Mouse (Mus musculus): ENCODE results near the gene Ndufs5. TPM values are rescaled to one million over a fixed set of nuclear protein-coding genes. Genes with fewer than 3 reads are reported as not detected.

The Ndufs5 gene
- total and polyA plus RNA-seq, 2 experiments from 2014 or later: 144 to 953 TPM

- Histone ChIP-seq H3K36me3 (replicated peaks; ENCODE audit: control insufficient read depth, insufficient read depth, low read length) (no peaks in the 10 kb centered on the region), H3K27me3 (ENCODE audit: control insufficient read depth, insufficient read depth, low read length) (no peaks in the 10 kb centered on the region), H3K4me1 (ENCODE audit: control insufficient read depth, insufficient read depth) (peaks cover 17% of the 10 kb centered on the region), H3K27ac (ENCODE audit: low read depth) (peak overlapping the region; percentile 99), H3K4me3 (ENCODE audit: low read depth, low read length) (peak overlapping the region; percentile 99), H3K4me2 (ENCODE audit: low read depth, low read length) (peak overlapping the region; percentile 97), H3K9ac (replicated peaks; ENCODE audit: low read depth, low read length) (peak overlapping the region; percentile 94), H3K9me3 (replicated peaks; ENCODE audit: control insufficient read depth, low read length) (no peaks in the 10 kb centered on the region)
- no peak for ATAC-seq (ENCODE audit: insufficient read depth, low read depth)
- under 1% methylated on average over 12 of the region's 12 CpGs for WGBS
- DNase-seq (ENCODE audit: low spot score): no peak
- TF ChIP-seq EP300 (IDR thresholded peaks at IDR 0.05; ENCODE audit: low read depth) (no peak), CTCF (IDR thresholded peaks at IDR 0.05; ENCODE audit: low read depth) (no peak)
Measured at GRCm38 (mm10) chr4:123663688-123663965, 54.4 kb downstream of the Ndufs5 start.

GRCm38 (mm10) chr4:123662914-123663687, 54.9 kb downstream of the Ndufs5 start:
- peak overlapping the region; percentile 97 for H3K4me2 ChIP-seq (ENCODE audit: low read depth, low read length)
- H3K4me1 ChIP-seq (ENCODE audit: control insufficient read depth, insufficient read depth): peaks cover 17% of the 10 kb centered on the region
- H3K36me3 ChIP-seq (replicated peaks; ENCODE audit: control insufficient read depth, insufficient read depth, low read length): no peaks in the 10 kb centered on the region
- peak overlapping the region; percentile 99 for H3K4me3 ChIP-seq (ENCODE audit: low read depth, low read length)
- peak overlapping the region; percentile 94 for H3K9ac ChIP-seq (replicated peaks; ENCODE audit: low read depth, low read length)
- DNase-seq (ENCODE audit: low spot score) (no peak), ATAC-seq (ENCODE audit: insufficient read depth, low read depth) (no peak)
- TF ChIP-seq CTCF (IDR thresholded peaks at IDR 0.05; ENCODE audit: low read depth) (no peak), EP300 (IDR thresholded peaks at IDR 0.05; ENCODE audit: low read depth) (no peak)
- 22% methylated on average over 15 of the region's 15 CpGs for WGBS
- peak overlapping the region; percentile 99 for H3K27ac ChIP-seq (ENCODE audit: low read depth)
- H3K27me3 ChIP-seq (ENCODE audit: control insufficient read depth, insufficient read depth, low read length): no peaks in the 10 kb centered on the region
- no peaks in the 10 kb centered on the region for H3K9me3 ChIP-seq (replicated peaks; ENCODE audit: control insufficient read depth, low read length)

Other genes starting within 250 kb of the Ndufs5 start
- gene Macf1, start 33.8 kb downstream of the Ndufs5 start, total RNA-seq (2014; rRNA removed; ENCODE audit: low replicate concordance): 236 and 250 TPM in 2 replicates
- 40.2 and 41.4 TPM in 2 replicates for gene Macf1, start 33.8 kb downstream of the Ndufs5 start, polyA plus RNA-seq (2015; fragmentation: Nextera tagmentation; extraction: Ambion mirVana)
- 33.5 and 65.5 TPM in 2 replicates for gene Akirin1, start 32.1 kb upstream of the Ndufs5 start, total RNA-seq (2014; rRNA removed; ENCODE audit: low replicate concordance)
- gene Akirin1, start 32.1 kb upstream of the Ndufs5 start, polyA plus RNA-seq (2015; fragmentation: Nextera tagmentation; extraction: Ambion mirVana): 43.4 and 54.2 TPM in 2 replicates
- 0.95 TPM in 1 of 2 replicates, not detected in the other for gene Rhbdl2, start 69.7 kb upstream of the Ndufs5 start, total RNA-seq (2014; rRNA removed; ENCODE audit: low replicate concordance)
- gene Rhbdl2, start 69.7 kb upstream of the Ndufs5 start, polyA plus RNA-seq (2015; fragmentation: Nextera tagmentation; extraction: Ambion mirVana): 0.81 and 1.1 TPM in 2 replicates
- gene 4933427I04Rik, start 141.5 kb upstream of the Ndufs5 start, total RNA-seq (2014; rRNA removed; ENCODE audit: low replicate concordance): not detected in 2 replicates
- gene 4933427I04Rik, start 141.5 kb upstream of the Ndufs5 start, polyA plus RNA-seq (2015; fragmentation: Nextera tagmentation; extraction: Ambion mirVana): not detected in 2 replicates
- gene Mycbp, start 186.6 kb upstream of the Ndufs5 start, total RNA-seq (2014; rRNA removed; ENCODE audit: low replicate concordance): 14.3 and 15.7 TPM in 2 replicates
- gene Mycbp, start 186.6 kb upstream of the Ndufs5 start, polyA plus RNA-seq (2015; fragmentation: Nextera tagmentation; extraction: Ambion mirVana): 61.5 and 68.9 TPM in 2 replicates
- gene Rragc, start 199.2 kb upstream of the Ndufs5 start, total RNA-seq (2014; rRNA removed; ENCODE audit: low replicate concordance): 43.0 and 50.7 TPM in 2 replicates
- gene Rragc, start 199.2 kb upstream of the Ndufs5 start, polyA plus RNA-seq (2015; fragmentation: Nextera tagmentation; extraction: Ambion mirVana): 30.2 and 34.2 TPM in 2 replicates
- not detected in 2 replicates for gene 4930535I16Rik, start 199.8 kb upstream of the Ndufs5 start, total RNA-seq (2014; rRNA removed; ENCODE audit: low replicate concordance)
- 0.25 TPM in 1 of 2 replicates, not detected in the other for gene 4930535I16Rik, start 199.8 kb upstream of the Ndufs5 start, polyA plus RNA-seq (2015; fragmentation: Nextera tagmentation; extraction: Ambion mirVana)